Mouse (Mus musculus) forebrain, embryonic 14.5 days (tissue): Measurements from ENCODE around the gene Ckmt2. TPM values are rescaled to one million over a fixed set of nuclear protein-coding genes. Genes with fewer than 3 reads are reported as not detected.

Source experiments
- ATAC-seq: fragments of 200-750 bp; cut with Nextera tagmentation; 2 replicates; pipeline ENCODE4 v1.8.0; 2017; ENCODE audit warnings: mild to moderate bottlenecking, moderate library complexity
- DNase-seq: peaks from one replicate; pipeline ENCODE4 v3.0.0-alpha.2; 2015; ENCODE audit warnings: low spot score
- H3K27ac ChIP-seq: fragments of 300-500 bp; sonication (generic); 2 replicates; pipeline ENCODE4 v1.5.1; 2014; ENCODE audit warnings: low read depth, mild to moderate bottlenecking, control low read depth, low read length, moderate library complexity
- H3K27me3 ChIP-seq: fragments of 300-500 bp; sonication (generic); replicated peaks from 2 replicates; pipeline ENCODE4 v1.6.1; 2014; ENCODE audit warnings: low read length, control low read depth, mixed read lengths; ENCODE audit not compliant: control insufficient read depth, insufficient read depth
- H3K36me3 ChIP-seq: fragments of 300-500 bp; sonication (generic); 2 replicates; pipeline ENCODE4 v1.6.1; 2014; ENCODE audit warnings: low read length, control low read depth; ENCODE audit not compliant: control insufficient read depth, insufficient read depth
- H3K4me1 ChIP-seq: fragments of 300-500 bp; sonication (generic); 2 replicates; pipeline ENCODE4 v1.6.1; 2014; ENCODE audit warnings: antibody characterized with exemption, low read length, control low read depth; ENCODE audit not compliant: control insufficient read depth, insufficient read depth
- H3K4me2 ChIP-seq: fragments of 300-500 bp; sonication (generic); 2 replicates; pipeline ENCODE4 v1.6.1; 2014; ENCODE audit warnings: mild to moderate bottlenecking, control low read depth, low read length
- H3K4me3 ChIP-seq: fragments of 300-500 bp; sonication (generic); 2 replicates; pipeline ENCODE4 v1.5.1; 2014; ENCODE audit warnings: low read depth, low read length, control low read depth
- H3K9ac ChIP-seq: fragments of 300-500 bp; sonication (generic); 2 replicates; pipeline ENCODE4 v1.6.1; 2014; ENCODE audit warnings: mild to moderate bottlenecking, low read length, control low read depth, moderate library complexity
- H3K9me3 ChIP-seq: fragments of 300-500 bp; sonication (generic); replicated peaks from 2 replicates; pipeline ENCODE4 v1.6.1; 2016; ENCODE audit warnings: low read length, control low read depth, mixed read lengths; ENCODE audit not compliant: control insufficient read depth
- WGBS: fragments of 180-500 bp; shearing (Covaris S2); extraction: QIAGEN DNeasy Blood & Tissue Kit; methylation state at CpG from one replicate; pipeline ENCODE4 v1.1.7; 2014; 5-methylcytosine and 5-hydroxymethylcytosine counted together
- polyA plus RNA-seq: library from polyadenylated mRNA; unstranded; fragments of >200 nt; fragmentation: Nextera tagmentation; extraction: Ambion mirVana; gene quantifications from 2 replicates; pipeline ENCODE4 v1.2.1, GENCODE M21; 2014

Ckmt2 gene
- polyA plus RNA-seq, 1 experiment from 2014 or later = not detected

DNA sequence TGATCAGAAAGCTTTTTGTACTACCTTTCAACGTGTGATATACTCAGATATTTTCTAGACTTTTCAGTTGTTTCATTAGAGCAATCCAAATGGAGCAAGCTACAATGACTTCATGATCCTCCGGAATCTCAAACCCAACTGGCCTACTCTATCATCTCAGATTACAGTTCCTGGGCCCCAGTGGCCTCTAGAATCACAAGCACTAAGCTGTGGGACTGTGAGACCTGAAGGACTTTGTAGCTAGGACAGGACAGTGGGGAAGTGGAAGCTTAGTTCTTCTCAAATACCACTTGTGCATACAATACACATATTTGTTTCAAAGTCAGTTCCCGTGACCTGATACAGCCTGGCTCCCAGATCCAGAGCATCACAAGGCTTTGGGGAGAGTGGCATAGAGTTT lies 1.3 kb upstream of the Ckmt2 start:
- H3K9me3 ChIP-seq = no peaks in the 10 kb centered on the region
- H3K4me2 ChIP-seq = no peak overlapping the region
- ATAC-seq (no peak), DNase-seq (no peak)
- no peaks in the 10 kb centered on the region for H3K27me3 ChIP-seq
- no peak overlapping the region for H3K4me3 ChIP-seq
- no peak overlapping the region for H3K9ac ChIP-seq
- H3K36me3 ChIP-seq = no peaks in the 10 kb centered on the region
- H3K4me1 ChIP-seq = no peaks in the 10 kb centered on the region
- H3K27ac ChIP-seq = no peak overlapping the region
- WGBS = 84% methylated on average over 3 of the region's 3 CpGs

- Histone ChIP-seq H3K4me1 (no peaks in the 10 kb centered on the region), H3K9ac (no peak overlapping the region), H3K9me3 (no peaks in the 10 kb centered on the region), H3K36me3 (no peaks in the 10 kb centered on the region), H3K27me3 (no peaks in the 10 kb centered on the region), H3K4me2 (no peak overlapping the region), H3K27ac (no peak overlapping the region), H3K4me3 (no peak overlapping the region)
- ATAC-seq = no peak
- 88% methylated on average over 10 of the region's 10 CpGs for WGBS
- no peak for DNase-seq
Observed at GRCm38 (mm10) chr13:91877350-91877749, 665 bp upstream of the Ckmt2 start.

DNA sequence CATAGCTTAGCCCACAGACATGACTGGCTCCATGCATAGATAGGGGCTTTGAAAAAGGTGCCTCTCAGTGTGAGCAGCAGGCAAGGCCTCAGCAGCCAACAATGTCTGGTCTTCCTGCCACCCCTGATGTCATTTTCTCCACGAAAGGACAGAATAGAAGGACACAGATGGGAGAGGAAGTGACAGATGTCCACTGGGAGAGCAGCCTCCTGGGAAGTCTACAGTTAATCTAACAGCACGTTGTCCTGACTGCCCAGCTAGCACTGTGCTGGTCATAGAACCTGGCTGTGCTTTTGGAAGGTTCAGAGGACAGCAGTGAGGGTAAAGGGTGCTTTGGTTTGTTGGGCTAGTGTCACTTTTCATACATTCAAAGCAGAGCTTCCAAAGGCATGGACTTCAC lies 1.1 kb downstream of the Ckmt2 start:
- 49% methylated on average over 2 of the region's 2 CpGs for WGBS
- H3K9ac ChIP-seq = no peak overlapping the region
- no peak overlapping the region for H3K27ac ChIP-seq
- H3K27me3 ChIP-seq = no peaks in the 10 kb centered on the region
- H3K9me3 ChIP-seq = no peaks in the 10 kb centered on the region
- H3K4me2 ChIP-seq = no peak overlapping the region
- H3K4me3 ChIP-seq = no peak overlapping the region
- ATAC-seq (no peak), DNase-seq (no peak)
- no peaks in the 10 kb centered on the region for H3K4me1 ChIP-seq
- no peaks in the 10 kb centered on the region for H3K36me3 ChIP-seq

DNA sequence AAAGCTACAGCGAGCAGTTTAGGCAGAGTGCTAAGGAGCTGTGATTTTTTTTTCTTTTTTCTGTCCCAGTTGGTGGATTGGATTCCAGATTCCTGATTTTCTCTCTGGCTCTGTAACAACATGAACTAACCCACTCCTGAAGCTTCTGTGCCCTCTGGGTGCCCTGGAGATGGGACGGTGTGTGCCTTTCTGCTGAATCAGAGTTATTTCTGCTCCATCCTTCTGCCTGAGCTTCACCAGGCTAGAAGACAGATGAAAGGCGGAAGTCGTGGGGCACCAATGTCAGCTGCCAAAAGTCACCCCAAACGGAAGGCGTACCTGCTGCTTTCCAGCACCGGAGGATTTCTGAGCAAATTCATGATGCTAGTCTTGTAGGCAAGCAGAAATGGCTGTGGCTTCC lies 2.1 kb downstream of the Ckmt2 start:
- H3K9me3 ChIP-seq = no peaks in the 10 kb centered on the region
- no peak overlapping the region for H3K4me2 ChIP-seq
- ATAC-seq = no peak
- no peaks in the 10 kb centered on the region for H3K36me3 ChIP-seq
- no peaks in the 10 kb centered on the region for H3K4me1 ChIP-seq
- no peak overlapping the region for H3K9ac ChIP-seq
- no peak for DNase-seq
- WGBS = 91% methylated on average over 7 of the region's 7 CpGs
- H3K27me3 ChIP-seq = no peaks in the 10 kb centered on the region
- no peak overlapping the region for H3K4me3 ChIP-seq
- no peak overlapping the region for H3K27ac ChIP-seq

DNA sequence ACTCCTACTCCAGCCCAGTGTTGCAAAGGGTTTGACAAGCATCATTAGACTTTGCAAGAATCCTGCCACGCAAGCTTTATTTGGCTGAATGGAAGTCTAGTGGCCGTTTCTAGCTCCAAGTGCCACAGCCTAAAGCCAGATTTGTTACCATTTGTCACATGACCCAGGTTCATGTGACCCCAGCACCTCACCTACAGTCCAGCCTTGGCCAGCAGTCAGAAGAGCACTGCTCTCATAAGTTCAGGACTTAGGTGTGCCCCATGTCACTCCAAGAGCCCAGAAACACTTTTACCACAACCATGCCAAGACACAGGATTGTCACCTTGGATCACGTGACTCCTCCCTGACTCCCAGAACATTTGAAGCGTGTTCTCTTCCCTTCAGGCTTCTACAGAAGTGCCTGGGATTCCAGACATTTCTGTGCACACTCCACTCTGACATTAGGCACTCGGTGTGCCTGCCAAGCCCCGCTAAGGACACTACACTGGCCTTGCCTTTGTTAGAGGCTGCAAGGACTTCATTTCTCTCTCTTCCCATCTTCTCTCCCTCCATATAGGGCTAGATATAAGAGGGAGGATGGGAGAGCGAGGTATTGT lies 2.9 kb downstream of the Ckmt2 start:
- DNase-seq (no peak), ATAC-seq (no peak)
- no peaks in the 10 kb centered on the region for H3K4me1 ChIP-seq
- no peak overlapping the region for H3K27ac ChIP-seq
- no peak overlapping the region for H3K4me3 ChIP-seq
- 81% methylated on average over 7 of the region's 7 CpGs for WGBS
- no peaks in the 10 kb centered on the region for H3K36me3 ChIP-seq
- no peaks in the 10 kb centered on the region for H3K27me3 ChIP-seq
- H3K9ac ChIP-seq = no peak overlapping the region
- H3K9me3 ChIP-seq = no peaks in the 10 kb centered on the region
- no peak overlapping the region for H3K4me2 ChIP-seq

- Histone ChIP-seq H3K4me3 (no peak overlapping the region), H3K4me2 (no peak overlapping the region), H3K4me1 (no peaks in the 10 kb centered on the region), H3K36me3 (no peaks in the 10 kb centered on the region), H3K27me3 (no peaks in the 10 kb centered on the region), H3K9me3 (no peaks in the 10 kb centered on the region), H3K9ac (no peak overlapping the region), H3K27ac (no peak overlapping the region)
- no peak for ATAC-seq
- 96% methylated on average over 1 of the region's 1 CpGs for WGBS
- DNase-seq = no peak
Observed at GRCm38 (mm10) chr13:91868577-91868976, 8.1 kb downstream of the Ckmt2 start.

GRCm38 (mm10) chr13:91858835-91859234 lies 17.9 kb downstream of the Ckmt2 start:
- no peaks in the 10 kb centered on the region for H3K9me3 ChIP-seq
- H3K4me3 ChIP-seq = no peak overlapping the region
- H3K4me2 ChIP-seq = no peak overlapping the region
- no peaks in the 10 kb centered on the region for H3K36me3 ChIP-seq
- H3K9ac ChIP-seq = no peak overlapping the region
- WGBS = 70% methylated on average over 7 of the region's 7 CpGs
- no peaks in the 10 kb centered on the region for H3K27me3 ChIP-seq
- no peak for DNase-seq
- no peak for ATAC-seq
- no peak overlapping the region for H3K27ac ChIP-seq
- H3K4me1 ChIP-seq = no peaks in the 10 kb centered on the region

GRCm38 (mm10) chr13:91857427-91857826 lies 19.3 kb downstream of the Ckmt2 start:
- Histone ChIP-seq H3K4me3 (no peak overlapping the region), H3K9ac (no peak overlapping the region), H3K4me1 (no peaks in the 10 kb centered on the region), H3K27me3 (no peaks in the 10 kb centered on the region), H3K9me3 (no peaks in the 10 kb centered on the region), H3K36me3 (no peaks in the 10 kb centered on the region), H3K27ac (no peak overlapping the region), H3K4me2 (no peak overlapping the region)
- ATAC-seq (no peak), DNase-seq (no peak)
- WGBS = 82% methylated on average over 8 of the region's 8 CpGs

GRCm38 (mm10) chr13:91854412-91854811 lies 22.3 kb downstream of the Ckmt2 start:
- no peaks in the 10 kb centered on the region for H3K9me3 ChIP-seq
- ATAC-seq (no peak), DNase-seq (no peak)
- no peak overlapping the region for H3K27ac ChIP-seq
- WGBS = 65% methylated on average over 3 of the region's 3 CpGs
- no peaks in the 10 kb centered on the region for H3K27me3 ChIP-seq
- H3K4me2 ChIP-seq = no peak overlapping the region
- H3K4me1 ChIP-seq = no peaks in the 10 kb centered on the region
- no peak overlapping the region for H3K9ac ChIP-seq
- H3K4me3 ChIP-seq = no peak overlapping the region
- no peaks in the 10 kb centered on the region for H3K36me3 ChIP-seq
